Mouse (Mus musculus): ENCODE measurements around the gene Galntl6.

DNA sequence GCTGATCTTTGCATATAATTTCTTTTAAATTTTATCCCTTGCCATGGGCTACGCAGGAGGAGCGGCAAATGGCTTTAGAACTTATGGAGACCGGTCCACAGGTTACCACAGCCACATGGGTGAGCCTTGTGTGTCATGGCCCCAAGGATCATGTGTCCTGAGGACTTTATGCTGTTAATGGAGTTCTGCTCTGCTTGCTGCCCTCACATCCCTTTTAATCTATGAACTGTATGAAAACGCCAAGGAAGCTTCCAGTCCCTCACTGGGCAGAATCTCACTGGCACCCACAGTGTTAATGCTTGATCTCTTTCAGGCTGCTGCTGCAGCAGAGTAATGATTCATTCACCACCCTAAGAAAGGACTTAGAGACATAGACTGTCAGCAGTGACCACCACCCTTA lies 935.1 kb downstream of the Galntl6 start:
- no peak for TF ChIP-seq CTCF (conservative IDR thresholded peaks at IDR 0.05; ENCODE audit: low read length)
- TF ChIP-seq POU5F1 (IDR thresholded peaks at IDR 0.05; ENCODE audit: borderline replicate concordance, low read length) = no peak

Measured in E14TG2a.4 (cell line).